Mouse (Mus musculus) large intestine, adult 2 months (tissue): ENCODE measurements around the gene Tent5a. TPM values are rescaled to one million over a fixed set of nuclear protein-coding genes. Genes with fewer than 3 reads are reported as not detected.

ENCODE experiments used
- DNase-seq: peaks from one replicate; pipeline ENCODE4 v3.0.0-alpha.2; 2012; ENCODE audit warnings: low read depth, low spot score
- WGBS: fragments of 180-500 bp; shearing (Covaris S2); methylation state at CpG from one replicate; pipeline ENCODE4 v1.1.7; 2018; 5-methylcytosine and 5-hydroxymethylcytosine counted together
- polyA plus RNA-seq: library from polyadenylated mRNA; depleted of rRNA; stranded (reverse); fragments of >200 nt; gene quantifications from 2 replicates; pipeline ENCODE4 v1.2.3, GENCODE M21; 2012; rRNA removed

The Tent5a gene
- 9.9 and 12.8 TPM in 2 replicates for polyA plus RNA-seq

- DNase-seq, result no peak
- under 1% methylated on average over 72 of the region's 72 CpGs for WGBS
These were observed at the start of gene Tent5a for GRCm38 (mm10) chr9:85327242-85328211. Gene Tent5a, minus strand, starts transcription at chr9:85327348.

GRCm38 (mm10) chr9:85376643-85377307 is 49.6 kb upstream of the Tent5a start:
- 43% methylated on average over 3 of the region's 3 CpGs for WGBS
- no peak for DNase-seq

- 65% methylated on average over 4 of the region's 4 CpGs for WGBS
- DNase-seq, result no peak
These were observed 48.0 kb upstream of the Tent5a start for GRCm38 (mm10) chr9:85375152-85375551.

GRCm38 (mm10) chr9:85372034-85372433 is 44.9 kb upstream of the Tent5a start:
- 27% methylated on average over 1 of the region's 1 CpGs for WGBS
- DNase-seq, result no peak

GRCm38 (mm10) chr9:85369512-85369911 is 42.4 kb upstream of the Tent5a start:
- WGBS, result 89% methylated on average over 5 of the region's 5 CpGs
- DNase-seq, result no peak

GRCm38 (mm10) chr9:85357154-85357860 is 30.2 kb upstream of the Tent5a start:
- 76% methylated on average over 7 of the region's 7 CpGs for WGBS
- no peak for DNase-seq

- WGBS, result 90% methylated on average over 5 of the region's 5 CpGs
- DNase-seq, result no peak
These were observed 28.4 kb upstream of the Tent5a start for GRCm38 (mm10) chr9:85355559-85355958.

GRCm38 (mm10) chr9:85347823-85348523 is 20.8 kb upstream of the Tent5a start:
- DNase-seq, result no peak
- 19% methylated on average over 10 of the region's 10 CpGs for WGBS

- DNase-seq, result no peak
- WGBS, result 16% methylated on average over 8 of the region's 8 CpGs
These were observed 16.0 kb upstream of the Tent5a start for GRCm38 (mm10) chr9:85342892-85343785.

- WGBS, result 81% methylated on average over 3 of the region's 3 CpGs
- no peak for DNase-seq
These were observed 13.2 kb upstream of the Tent5a start for GRCm38 (mm10) chr9:85340303-85340702.

GRCm38 (mm10) chr9:85336046-85336445 is 8.9 kb upstream of the Tent5a start:
- DNase-seq, result no peak
- 89% methylated on average over 7 of the region's 7 CpGs for WGBS

GRCm38 (mm10) chr9:85331521-85331920 is 4.4 kb upstream of the Tent5a start:
- no peak for DNase-seq
- WGBS, result 69% methylated on average over 2 of the region's 2 CpGs

GRCm38 (mm10) chr9:85328259-85328658 is 1.1 kb upstream of the Tent5a start:
- under 1% methylated on average over 16 of the region's 16 CpGs for WGBS
- DNase-seq, result no peak

GRCm38 (mm10) chr9:85326292-85327241 is 581 bp downstream of the Tent5a start:
- DNase-seq, result no peak
- under 1% methylated on average over 88 of the region's 88 CpGs for WGBS

- 12% methylated on average over 17 of the region's 17 CpGs for WGBS
- no peak for DNase-seq
These were observed 1.8 kb downstream of the Tent5a start for GRCm38 (mm10) chr9:85325201-85325868.

GRCm38 (mm10) chr9:85324158-85324875 is 2.8 kb downstream of the Tent5a start:
- 43% methylated on average over 11 of the region's 11 CpGs for WGBS
- DNase-seq, result no peak
